Mouse (Mus musculus) limb, embryonic 11.5 days (tissue): ENCODE data around the gene Ccdc73. TPM values are rescaled to one million over a fixed set of nuclear protein-coding genes. Genes with fewer than 3 reads are reported as not detected.

Source experiments
- ATAC-seq: fragments of 200-750 bp; cut with Nextera tagmentation; 2 replicates; pipeline ENCODE4 v1.8.0; 2017; ENCODE audit warnings: low read depth; ENCODE audit not compliant: insufficient number of reproducible peaks, low FRiP score, low TSS enrichment
- DNase-seq: peaks from one replicate; pipeline ENCODE4 v3.0.0-alpha.2; 2015; ENCODE audit warnings: low spot score
- H3K27ac ChIP-seq: fragments of 300-500 bp; sonication (generic); replicated peaks from 2 replicates; pipeline ENCODE4 v1.5.1; 2014; ENCODE audit warnings: low read depth, mild to moderate bottlenecking, low read length
- H3K27me3 ChIP-seq: fragments of 300-500 bp; sonication (generic); 2 replicates; pipeline ENCODE4 v1.6.1; 2014; ENCODE audit warnings: mild to moderate bottlenecking, low read length, mixed read lengths; ENCODE audit not compliant: control insufficient read depth, insufficient read depth
- H3K36me3 ChIP-seq: fragments of 300-500 bp; sonication (generic); 2 replicates; pipeline ENCODE4 v1.6.1; 2014; ENCODE audit warnings: mild to moderate bottlenecking, low read length, moderate library complexity, mixed read lengths; ENCODE audit not compliant: control insufficient read depth, insufficient read depth
- H3K4me1 ChIP-seq: fragments of 300-500 bp; sonication (generic); 2 replicates; pipeline ENCODE4 v1.6.1; 2014; ENCODE audit warnings: low read length, mixed read lengths; ENCODE audit not compliant: control insufficient read depth, insufficient read depth
- H3K4me2 ChIP-seq: fragments of 300-500 bp; sonication (generic); 2 replicates; pipeline ENCODE4 v1.6.1; 2014; ENCODE audit warnings: low read depth, mild to moderate bottlenecking, moderate library complexity; ENCODE audit not compliant: severe bottlenecking
- H3K4me3 ChIP-seq: fragments of 300-500 bp; sonication (generic); 2 replicates; pipeline ENCODE4 v1.5.1; 2014; ENCODE audit warnings: low read depth, low read length
- H3K9ac ChIP-seq: fragments of 300-500 bp; sonication (generic); 2 replicates; pipeline ENCODE4 v1.6.1; 2014; ENCODE audit warnings: mild to moderate bottlenecking, low read length
- H3K9me3 ChIP-seq: fragments of 300-500 bp; sonication (generic); 2 replicates; pipeline ENCODE4 v1.6.1; 2016; ENCODE audit warnings: low read length; ENCODE audit not compliant: control insufficient read depth
- WGBS: fragments of 180-500 bp; shearing (Covaris S2); extraction: QIAGEN DNeasy Blood & Tissue Kit; methylation state at CpG from one replicate; pipeline ENCODE4 v1.1.7; 2014; 5-methylcytosine and 5-hydroxymethylcytosine counted together
- polyA plus RNA-seq: library from polyadenylated mRNA; unstranded; fragments of >200 nt; fragmentation: Nextera tagmentation; extraction: Ambion mirVana; gene quantifications from 2 replicates; pipeline ENCODE4 v1.2.1, GENCODE M21; 2014

The Ccdc73 gene
- polyA plus RNA-seq, 1 experiment from 2014 or later = 5.8 TPM

DNA sequence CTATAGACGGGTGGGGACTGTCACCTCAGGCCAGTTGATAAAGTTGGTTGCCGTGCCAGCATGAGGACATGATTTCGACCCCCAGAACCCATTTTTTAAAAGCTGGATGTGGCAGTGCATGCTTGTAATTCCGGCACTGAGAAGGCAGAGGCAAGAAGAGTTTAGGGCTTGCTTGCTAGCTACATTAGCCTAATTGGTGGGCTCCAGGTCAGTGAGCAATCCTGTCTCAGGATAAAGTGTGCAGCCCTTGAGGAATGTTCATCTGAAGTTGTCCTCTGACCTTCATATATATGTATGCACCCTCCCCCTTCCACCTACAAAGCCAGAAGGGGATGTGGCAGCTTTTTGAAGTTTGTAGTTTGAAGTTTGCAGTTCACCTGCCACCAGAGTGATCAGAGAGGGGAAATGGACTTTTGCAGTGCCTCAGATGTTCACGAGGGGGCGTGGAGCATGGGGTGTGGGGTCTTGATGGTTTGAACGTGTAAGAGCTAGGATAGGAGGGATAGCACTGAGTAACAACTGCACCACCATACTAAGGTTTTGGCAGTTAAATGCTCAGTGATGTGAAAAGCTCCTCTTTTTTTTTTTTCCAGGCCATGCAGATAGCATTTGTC is 170.5 kb downstream of the Ccdc73 start:
- no peak overlapping the region for H3K9ac ChIP-seq
- ATAC-seq = no peak

GRCm38 (mm10) chr2:105038879-105039278 is 171.3 kb downstream of the Ccdc73 start:
- Histone ChIP-seq H3K4me2 (no peak overlapping the region), H3K36me3 (no peaks in the 10 kb centered on the region), H3K4me1 (no peaks in the 10 kb centered on the region), H3K9me3 (no peaks in the 10 kb centered on the region), H3K4me3 (no peak overlapping the region), H3K9ac (no peak overlapping the region), H3K27ac (no peak overlapping the region), H3K27me3 (no peaks in the 10 kb centered on the region)
- no peak for DNase-seq
- WGBS = 93% methylated on average over 5 of the region's 5 CpGs
- no peak for ATAC-seq

More for the DNA sequence above, 170.5 kb downstream of the Ccdc73 start:
- no peaks in the 10 kb centered on the region for H3K9me3 ChIP-seq
- no peak for DNase-seq
- H3K27ac ChIP-seq = no peak overlapping the region
- H3K4me1 ChIP-seq = no peaks in the 10 kb centered on the region
- H3K4me3 ChIP-seq = no peak overlapping the region
- H3K27me3 ChIP-seq = no peaks in the 10 kb centered on the region
- H3K36me3 ChIP-seq = no peaks in the 10 kb centered on the region
- WGBS = 75% methylated on average over 7 of the region's 7 CpGs
- no peak overlapping the region for H3K4me2 ChIP-seq

DNA sequence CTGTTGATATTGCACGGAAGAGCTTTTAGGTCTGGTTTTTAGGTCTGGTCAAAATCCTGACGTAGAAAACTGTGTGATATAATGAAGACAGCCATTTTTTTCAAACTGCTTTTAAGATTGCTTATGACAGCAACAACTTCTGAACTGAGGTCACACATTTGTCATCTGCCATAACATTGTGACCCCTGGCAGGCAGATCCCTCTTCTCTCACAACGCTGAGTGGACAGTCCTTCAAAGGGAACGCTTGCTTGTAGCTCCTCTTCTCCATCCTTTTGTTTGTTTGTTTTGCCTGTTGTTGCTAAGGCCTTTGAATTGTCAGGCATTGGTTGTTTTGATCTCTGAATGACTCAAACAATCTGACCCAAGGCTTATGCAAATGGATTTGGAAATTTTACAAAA is 173.3 kb downstream of the Ccdc73 start:
- no peak overlapping the region for H3K9ac ChIP-seq
- H3K9me3 ChIP-seq = no peaks in the 10 kb centered on the region
- H3K27me3 ChIP-seq = no peaks in the 10 kb centered on the region
- ATAC-seq (no peak), DNase-seq (no peak)
- H3K4me2 ChIP-seq = no peak overlapping the region
- WGBS = 64% methylated on average over 4 of the region's 4 CpGs
- no peaks in the 10 kb centered on the region for H3K4me1 ChIP-seq
- no peak overlapping the region for H3K27ac ChIP-seq
- H3K36me3 ChIP-seq = no peaks in the 10 kb centered on the region
- H3K4me3 ChIP-seq = no peak overlapping the region

- 64% methylated on average over 4 of the region's 4 CpGs for WGBS
- Histone ChIP-seq H3K9me3 (no peaks in the 10 kb centered on the region), H3K4me2 (no peak overlapping the region), H3K4me3 (no peak overlapping the region), H3K36me3 (no peaks in the 10 kb centered on the region), H3K4me1 (no peaks in the 10 kb centered on the region), H3K9ac (no peak overlapping the region), H3K27me3 (no peaks in the 10 kb centered on the region), H3K27ac (no peak overlapping the region)
- DNase-seq (no peak), ATAC-seq (no peak)
Observed at GRCm38 (mm10) chr2:105043152-105043551, 175.5 kb downstream of the Ccdc73 start.

- Histone ChIP-seq H3K4me1 (no peaks in the 10 kb centered on the region), H3K9me3 (no peaks in the 10 kb centered on the region), H3K36me3 (no peaks in the 10 kb centered on the region), H3K9ac (no peak overlapping the region), H3K27ac (no peak overlapping the region), H3K4me2 (no peak overlapping the region), H3K27me3 (no peaks in the 10 kb centered on the region), H3K4me3 (no peak overlapping the region)
- ATAC-seq (no peak), DNase-seq (no peak)
- WGBS = 39% methylated on average over 1 of the region's 1 CpGs
Observed at GRCm38 (mm10) chr2:105048301-105048700, 180.7 kb downstream of the Ccdc73 start.

DNA sequence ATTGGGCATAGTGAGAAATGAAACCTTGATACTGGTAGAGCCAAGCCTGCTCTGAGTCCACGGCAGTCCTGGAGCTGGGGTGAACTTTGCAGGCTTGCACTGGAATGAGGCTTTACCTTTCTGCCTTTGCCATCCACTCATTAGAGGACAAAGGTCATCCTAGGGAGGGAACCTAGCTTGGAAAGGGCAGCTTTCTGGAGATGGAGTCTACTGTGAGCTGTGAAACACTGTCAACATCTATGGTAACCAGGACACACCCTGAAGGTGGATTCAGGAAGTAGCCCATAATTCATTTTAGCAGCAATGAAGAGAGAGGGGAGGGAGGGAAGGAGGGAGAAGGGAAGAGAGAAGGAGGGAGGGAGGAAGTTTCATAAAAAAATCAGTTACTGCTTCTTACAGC is 187.9 kb downstream of the Ccdc73 start:
- no peak overlapping the region for H3K4me2 ChIP-seq
- no peaks in the 10 kb centered on the region for H3K36me3 ChIP-seq
- H3K4me1 ChIP-seq = no peaks in the 10 kb centered on the region
- DNase-seq (no peak), ATAC-seq (no peak)
- no peak overlapping the region for H3K4me3 ChIP-seq
- H3K27ac ChIP-seq = no peak overlapping the region
- H3K9me3 ChIP-seq = no peaks in the 10 kb centered on the region
- 59% methylated on average over 1 of the region's 1 CpGs for WGBS
- H3K27me3 ChIP-seq = no peaks in the 10 kb centered on the region
- no peak overlapping the region for H3K9ac ChIP-seq

DNA sequence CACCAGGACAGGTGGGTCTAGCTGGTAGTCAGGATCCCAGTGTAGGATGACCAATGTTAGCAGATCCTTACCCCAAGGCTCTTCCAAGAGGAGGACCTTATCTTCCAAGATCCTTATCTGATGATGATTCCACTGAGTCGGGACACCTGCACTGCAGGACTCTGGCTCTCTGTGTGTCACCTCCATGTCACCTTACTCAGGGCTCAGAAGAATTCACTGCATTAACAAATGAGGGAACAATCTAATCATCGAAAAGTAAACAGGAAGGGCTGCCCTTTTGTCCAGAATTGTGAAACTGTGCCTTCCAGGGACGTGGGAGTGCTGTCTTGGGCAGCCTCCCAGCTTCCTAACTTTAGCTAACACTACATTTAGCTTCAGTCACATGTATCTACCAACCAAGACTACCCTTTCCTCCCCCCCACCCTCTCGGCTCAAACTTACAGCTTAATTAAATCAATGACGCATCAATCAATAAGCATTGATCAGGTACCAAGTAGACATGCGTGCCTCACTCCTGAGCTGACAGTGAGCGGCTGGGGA is 191.0 kb downstream of the Ccdc73 start:
- no peak for ATAC-seq
- WGBS = 81% methylated on average over 7 of the region's 7 CpGs
- no peak overlapping the region for H3K9ac ChIP-seq
- H3K9me3 ChIP-seq = no peaks in the 10 kb centered on the region
- no peaks in the 10 kb centered on the region for H3K4me1 ChIP-seq
- no peak overlapping the region for H3K4me2 ChIP-seq
- no peak for DNase-seq
- no peaks in the 10 kb centered on the region for H3K36me3 ChIP-seq
- no peak overlapping the region for H3K4me3 ChIP-seq
- H3K27ac ChIP-seq = no peak overlapping the region
- no peaks in the 10 kb centered on the region for H3K27me3 ChIP-seq

DNA sequence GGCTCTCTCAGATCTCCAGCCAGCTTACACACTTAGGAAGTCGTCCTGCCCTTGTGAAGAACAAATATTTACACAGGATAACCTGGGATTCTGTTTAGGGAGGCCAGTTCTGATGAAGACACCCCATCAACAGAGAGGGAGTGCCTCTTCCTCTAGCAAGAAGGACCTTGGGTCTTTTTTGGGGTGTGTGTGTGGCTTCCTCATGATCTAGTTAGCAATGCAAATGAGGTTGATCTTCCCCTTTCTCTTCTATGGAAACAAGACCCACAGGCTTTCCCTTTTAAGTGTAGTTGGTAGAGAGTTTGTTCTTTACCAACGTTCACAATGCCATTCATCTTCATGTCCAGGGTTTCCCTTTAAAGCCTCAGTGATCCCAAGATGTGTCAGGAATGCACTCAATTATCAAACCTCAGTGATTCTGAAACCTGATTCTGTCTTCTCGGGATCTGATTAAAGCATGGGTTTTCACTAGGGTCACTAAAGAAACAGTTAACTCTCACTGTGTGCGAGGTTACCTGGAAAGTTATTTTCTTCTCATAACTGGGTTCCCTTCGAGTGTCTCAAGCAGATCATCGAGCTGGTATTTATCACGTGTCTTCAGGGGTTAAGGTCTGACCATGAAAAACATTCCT is 195.3 kb downstream of the Ccdc73 start:
- Histone ChIP-seq H3K9ac (no peak overlapping the region), H3K4me2 (no peak overlapping the region), H3K9me3 (no peaks in the 10 kb centered on the region), H3K36me3 (no peaks in the 10 kb centered on the region), H3K4me3 (no peak overlapping the region), H3K27ac (no peak overlapping the region), H3K4me1 (no peaks in the 10 kb centered on the region), H3K27me3 (no peaks in the 10 kb centered on the region)
- DNase-seq (no peak), ATAC-seq (no peak)
- 58% methylated on average over 7 of the region's 7 CpGs for WGBS
